Mouse (Mus musculus) right cerebral cortex, adult 18-20 months (tissue): ENCODE measurements around the gene Gm10644.

Experiments
- DNase-seq: peaks from one replicate; pipeline ENCODE4 v3.0.0; 2022; ENCODE audit warnings: mixed read lengths

Gm10644 gene

GRCm38 (mm10) chr8:83980250-83980649, 25.2 kb upstream of the Gm10644 start:
- no peak for DNase-seq

DNA sequence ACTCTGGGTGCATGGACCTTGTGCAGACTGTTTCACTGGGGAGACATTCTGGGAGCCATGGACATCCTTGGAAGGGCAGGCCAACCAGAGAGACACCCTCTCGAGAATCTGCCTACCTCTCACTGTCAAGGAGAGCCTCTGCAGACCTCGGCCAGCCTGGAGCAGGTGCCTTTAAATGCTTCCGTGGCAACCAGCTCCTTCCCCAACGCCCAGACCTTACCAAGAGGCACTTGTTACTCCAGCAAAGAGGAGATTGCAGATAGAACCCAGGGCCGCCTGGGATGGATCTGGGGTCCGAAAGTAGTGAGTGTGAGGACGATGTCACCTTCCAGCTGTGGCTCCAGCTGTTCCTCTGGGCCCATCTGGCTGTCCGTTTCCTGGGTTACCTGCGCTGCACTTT, 23.2 kb upstream of the Gm10644 start:
- DNase-seq, result no peak

GRCm38 (mm10) chr8:83977646-83978045, 22.6 kb upstream of the Gm10644 start:
- no peak for DNase-seq

DNA sequence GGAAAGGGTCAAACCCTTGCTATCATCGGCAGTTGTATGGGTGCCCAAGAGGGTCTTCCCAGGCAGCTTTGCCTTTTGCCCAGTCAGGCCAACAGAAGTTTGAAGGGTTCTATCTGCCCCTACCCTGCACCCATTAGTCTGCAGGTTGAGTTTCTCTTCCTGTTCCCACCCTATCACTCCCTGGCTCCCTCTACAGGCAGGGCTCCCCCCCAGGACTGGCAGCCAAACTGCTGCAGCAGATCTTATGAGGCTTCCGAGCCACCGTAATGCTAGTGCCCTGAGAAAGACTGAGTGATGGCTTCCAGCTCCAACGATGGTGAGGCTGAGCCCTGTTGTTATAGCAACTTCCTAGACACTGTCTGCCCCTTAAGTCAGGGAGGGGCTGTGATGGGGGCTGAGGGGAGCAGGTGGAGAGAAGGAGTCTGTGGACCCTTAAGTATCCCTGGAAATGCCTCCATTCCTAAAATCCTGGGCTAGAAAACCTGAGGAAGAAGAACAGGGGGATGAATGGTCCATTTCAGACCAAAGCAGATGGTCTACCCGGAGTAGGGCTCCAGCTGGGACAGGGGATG, 21.9 kb upstream of the Gm10644 start:
- DNase-seq, result no peak

GRCm38 (mm10) chr8:83976101-83976630, 21.2 kb upstream of the Gm10644 start:
- no peak for DNase-seq

- DNase-seq, result no peak
Measured at GRCm38 (mm10) chr8:83974521-83974920, 19.5 kb upstream of the Gm10644 start.

DNA sequence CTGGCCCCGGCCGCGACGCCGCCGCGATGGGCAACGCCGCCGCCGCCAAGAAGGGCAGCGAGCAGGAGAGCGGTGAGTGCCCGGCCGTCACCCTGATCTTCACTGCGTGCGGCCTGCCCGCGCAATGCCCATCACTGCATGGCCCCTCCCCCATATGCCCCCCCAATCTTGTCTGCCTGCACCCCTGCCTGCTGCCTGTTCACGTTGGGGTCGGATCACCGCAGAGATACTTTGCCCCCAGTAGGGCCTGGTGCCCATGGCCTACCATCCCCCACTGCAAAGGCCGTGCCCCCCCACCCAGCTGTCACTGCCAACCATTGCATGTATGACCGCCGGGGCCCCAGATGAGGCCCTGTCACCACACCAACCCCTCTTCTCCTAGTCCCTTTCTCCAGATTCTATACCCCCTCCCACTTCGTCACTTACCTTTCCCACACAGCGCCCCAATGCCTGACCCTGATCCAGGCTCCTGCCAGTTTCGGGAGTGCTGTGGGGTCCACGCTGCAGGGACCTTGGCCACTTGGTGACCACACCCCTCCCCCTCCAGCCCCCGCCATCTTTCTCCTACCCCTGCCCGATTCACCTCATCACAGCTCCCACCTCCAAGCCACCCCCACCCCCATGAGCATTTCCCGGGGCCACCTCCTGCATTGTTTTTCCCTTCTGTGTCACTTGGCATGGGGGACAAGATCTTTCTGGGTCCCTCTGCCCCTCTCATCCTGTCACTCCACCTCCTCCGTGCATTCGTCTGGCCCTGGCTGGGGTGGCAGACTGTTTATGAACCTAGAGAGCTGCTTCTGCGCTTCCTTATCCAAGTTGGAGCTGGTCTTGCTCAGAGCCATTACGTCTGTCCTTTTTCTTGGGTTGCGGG, 18.4 kb upstream of the Gm10644 start:
- DNase-seq, result no peak

DNA sequence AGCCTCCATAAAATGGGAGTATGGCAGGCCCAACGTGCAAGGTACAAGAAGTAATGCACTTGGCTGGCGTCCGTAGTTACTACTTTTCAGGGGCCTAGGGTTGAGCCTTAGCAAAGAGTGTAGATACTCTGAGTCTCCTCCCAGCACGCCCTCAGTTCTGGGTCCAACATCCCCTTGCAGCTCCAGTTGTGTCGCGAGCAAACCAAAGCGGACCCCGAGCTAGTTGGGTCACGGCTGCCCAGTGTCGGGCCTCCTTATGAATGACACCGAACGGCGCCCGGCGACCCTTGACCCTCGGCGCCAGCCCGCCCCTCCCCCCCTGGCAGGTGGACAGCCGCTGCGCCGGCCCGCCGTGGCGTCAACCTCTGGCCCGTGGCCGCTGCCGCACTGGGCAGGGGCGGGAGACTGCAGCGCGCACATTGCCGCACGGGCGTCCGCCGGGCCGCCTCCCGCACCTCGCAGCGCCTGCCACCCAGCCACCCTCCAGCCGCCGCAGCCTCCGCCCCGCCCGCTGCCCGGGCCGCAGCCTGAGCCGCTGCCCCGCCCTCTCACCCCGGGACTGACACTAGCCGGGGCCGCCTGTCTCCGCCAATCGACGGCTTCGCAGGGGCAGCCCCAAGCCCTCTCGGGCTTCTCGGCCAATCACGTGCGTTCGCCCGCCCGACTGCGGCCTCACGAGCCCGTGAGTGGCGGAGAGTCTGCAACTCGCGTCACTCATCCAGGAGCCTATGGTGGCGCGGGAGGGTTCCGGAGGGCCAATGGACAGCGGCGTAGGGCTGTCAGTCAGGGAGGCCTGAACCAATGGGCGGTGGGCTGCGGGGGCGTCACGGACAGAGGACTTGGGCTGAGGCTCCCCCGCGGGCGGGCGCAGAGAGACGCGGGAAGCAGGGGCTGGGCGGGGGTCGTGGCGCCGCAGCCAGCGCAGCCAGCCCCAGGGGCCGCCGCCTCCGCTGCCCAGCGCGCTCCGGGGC, 17.4 kb upstream of the Gm10644 start, which contains the start of gene Prkaca:
Gene Prkaca (plus strand): TSS at position 844 of the 971 bp plus-strand sequence.
- peak; percentile 100 for DNase-seq

- DNase-seq, result no peak
Measured at GRCm38 (mm10) chr8:83971661-83972060, 16.7 kb upstream of the Gm10644 start.

- no peak for DNase-seq
Measured at GRCm38 (mm10) chr8:83971121-83971520, 16.1 kb upstream of the Gm10644 start.

DNA sequence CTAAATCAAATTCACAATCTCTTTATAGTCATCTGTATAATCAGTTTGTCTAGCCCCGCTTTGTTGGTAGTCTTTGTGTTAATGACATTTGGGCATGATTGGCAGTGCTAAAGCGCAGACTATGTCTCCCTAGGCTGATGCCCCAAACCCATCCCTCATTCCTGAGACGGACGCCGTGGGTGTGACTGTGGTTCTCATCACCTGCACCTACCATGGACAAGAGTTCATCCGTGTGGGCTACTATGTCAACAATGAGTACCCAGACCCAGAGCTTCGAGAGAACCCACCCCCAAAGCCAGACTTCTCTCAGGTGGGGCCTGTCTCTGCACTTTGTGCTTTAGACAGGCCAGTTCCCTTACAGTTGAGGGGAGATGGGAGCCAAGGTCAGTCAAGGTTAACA, 12.7 kb upstream of the Gm10644 start:
- no peak for DNase-seq

GRCm38 (mm10) chr8:83964015-83964765, 9.2 kb upstream of the Gm10644 start:
- DNase-seq, result no peak

GRCm38 (mm10) chr8:83956789-83957188, 1.8 kb upstream of the Gm10644 start:
- no peak for DNase-seq

DNA sequence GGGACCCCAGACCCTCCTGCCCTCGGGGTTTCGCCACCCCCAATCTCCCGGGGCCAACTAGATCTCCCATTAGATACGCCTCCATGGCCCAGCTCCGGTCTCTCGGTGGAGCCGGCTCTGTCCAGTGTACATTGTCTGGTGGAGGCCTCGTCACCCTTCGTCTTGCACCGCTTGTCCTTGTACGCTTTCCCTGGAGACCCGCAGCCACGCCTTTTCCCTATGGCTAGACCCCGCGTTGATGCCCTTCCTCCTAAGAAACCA, 883 bp upstream of the Gm10644 start:
- DNase-seq, result no peak

DNA sequence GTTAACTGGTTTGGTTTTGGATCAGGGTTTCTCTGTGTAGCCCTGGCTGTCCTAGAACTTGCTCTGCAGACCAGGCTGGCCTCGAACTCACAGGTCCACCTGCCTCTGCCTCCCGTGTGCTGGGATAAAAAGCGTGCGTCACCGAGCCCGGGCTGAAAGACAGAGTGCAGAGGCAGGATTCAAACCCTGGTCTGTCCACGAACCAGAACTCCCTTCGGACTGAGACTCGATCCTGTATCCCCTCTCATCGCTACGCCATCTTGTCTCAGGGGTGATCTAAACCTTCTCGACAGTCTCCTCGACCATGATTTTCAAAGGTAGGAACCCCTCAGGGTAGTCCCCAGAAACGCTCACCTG, 278 bp downstream of the Gm10644 start:
- no peak for DNase-seq

DNA sequence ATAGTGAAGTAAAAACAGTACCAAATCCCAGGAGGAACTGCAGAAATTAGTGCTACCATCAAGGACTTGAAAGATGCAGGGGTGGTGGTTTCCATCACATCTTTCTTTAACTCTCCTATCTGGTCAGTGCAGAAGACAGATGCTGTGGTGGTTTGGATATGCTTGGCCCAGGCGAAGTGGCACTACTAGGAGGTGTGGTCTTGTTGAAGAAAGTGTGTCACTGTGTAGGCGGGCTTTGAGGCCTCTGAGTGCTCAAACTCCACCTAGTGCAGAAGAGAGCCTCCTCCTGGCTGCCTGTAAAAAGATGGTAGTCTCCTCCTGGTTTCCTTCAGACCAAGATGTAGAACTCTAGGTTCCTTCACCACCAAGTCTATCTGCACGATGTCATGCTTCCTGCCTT, 9.5 kb downstream of the Gm10644 start:
- DNase-seq, result no peak

DNA sequence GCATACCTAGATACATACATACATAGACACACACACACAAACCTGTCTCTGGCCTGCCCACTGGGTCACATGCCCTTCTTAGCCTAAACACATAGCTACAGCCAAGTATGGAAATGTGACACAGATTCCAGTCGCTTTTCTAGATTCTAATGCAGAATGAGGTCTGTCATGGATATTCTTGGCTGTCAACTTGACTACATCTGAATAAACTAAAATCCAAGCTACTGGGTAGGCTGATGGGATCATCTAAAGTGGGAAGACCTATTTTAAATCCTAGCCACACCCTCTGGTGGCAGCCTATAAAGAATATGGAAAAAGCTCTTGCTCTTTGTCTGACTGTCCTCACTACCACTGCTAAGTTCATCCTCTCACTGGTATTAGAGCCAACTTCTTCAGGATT, 12.6 kb downstream of the Gm10644 start:
- DNase-seq, result no peak

- no peak for DNase-seq
Measured at GRCm38 (mm10) chr8:83941066-83941677, 13.8 kb downstream of the Gm10644 start.

DNA sequence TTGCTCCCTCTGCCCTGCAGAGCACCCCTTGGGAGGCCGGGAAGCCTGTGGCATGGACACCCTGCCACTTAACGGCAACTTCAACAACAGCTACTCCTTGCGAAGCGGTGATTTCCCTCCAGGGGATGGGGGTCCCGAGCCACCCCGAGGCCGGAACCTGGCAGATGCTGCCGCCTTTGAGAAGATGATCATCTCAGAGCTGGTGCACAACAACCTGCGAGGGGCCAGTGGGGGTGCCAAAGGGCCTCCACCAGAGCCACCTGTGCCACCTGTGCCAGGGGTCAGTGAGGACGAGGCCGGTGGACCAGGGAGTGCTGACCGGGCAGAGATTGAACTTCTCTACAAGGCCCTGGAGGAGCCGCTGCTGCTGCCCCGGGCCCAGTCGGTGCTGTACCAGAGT, 16.7 kb downstream of the Gm10644 start:
- no peak for DNase-seq

DNA sequence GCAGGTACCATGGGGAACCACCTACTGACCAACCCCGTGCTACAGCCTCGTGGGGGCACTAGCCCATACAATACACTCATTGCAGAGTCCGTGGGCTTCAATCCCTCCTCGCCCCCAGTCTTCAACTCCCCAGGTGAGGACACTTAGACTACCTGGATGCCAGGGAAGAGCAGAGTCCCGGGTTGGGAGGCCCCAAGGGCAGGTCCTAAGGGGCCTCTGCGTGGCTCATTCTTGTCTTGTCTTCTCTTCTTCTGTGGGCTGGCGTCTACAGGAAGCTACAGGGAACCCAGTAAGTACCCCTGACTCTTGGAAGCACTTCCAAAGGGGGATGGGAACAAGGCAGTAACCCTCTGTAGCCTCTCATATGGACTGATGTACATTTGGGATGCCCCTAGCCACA, 17.4 kb downstream of the Gm10644 start:
- DNase-seq, result no peak

DNA sequence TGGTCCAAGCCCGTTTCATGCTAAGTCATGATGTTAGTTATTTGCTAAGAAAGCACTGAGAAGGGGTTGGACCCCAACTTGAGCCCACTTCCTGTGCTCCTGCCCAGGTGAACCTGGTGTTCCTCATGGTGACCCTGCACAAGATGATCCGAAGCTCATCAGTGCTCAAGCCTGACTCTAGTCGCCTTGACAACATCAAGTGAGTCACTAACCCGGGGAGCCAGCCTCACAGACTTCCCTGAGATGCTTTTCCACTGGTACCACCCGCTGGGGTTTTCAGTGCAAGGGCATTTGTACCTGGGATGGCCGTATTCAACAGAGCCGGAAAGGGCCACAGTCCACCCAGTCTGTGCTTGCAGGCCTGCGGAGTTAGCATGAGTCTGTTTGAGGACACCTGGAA, 19.6 kb downstream of the Gm10644 start:
- DNase-seq, result no peak

GRCm38 (mm10) chr8:83934994-83935393, 20.0 kb downstream of the Gm10644 start:
- DNase-seq, result no peak
